Mouse (Mus musculus) adrenal gland, adult 10 weeks (tissue): ENCODE measurements around the gene Rab6b. TPM values are rescaled to one million over a fixed set of nuclear protein-coding genes. Genes with fewer than 3 reads are reported as not detected.

Experiments
- polyA plus RNA-seq: library from polyadenylated mRNA; stranded (reverse); fragments of 350-450 nt; fragmentation: Illumina TruSeq; extraction: RNeasy Lipid Tissue Mini Kit (QIAGEN cat#74804); gene quantifications from one replicate; pipeline ENCODE4 v1.2.3, GENCODE M21; 2014; ENCODE audit warnings: low read depth, low replicate concordance

The Rab6b gene
- 10.6 TPM for polyA plus RNA-seq

DNA sequence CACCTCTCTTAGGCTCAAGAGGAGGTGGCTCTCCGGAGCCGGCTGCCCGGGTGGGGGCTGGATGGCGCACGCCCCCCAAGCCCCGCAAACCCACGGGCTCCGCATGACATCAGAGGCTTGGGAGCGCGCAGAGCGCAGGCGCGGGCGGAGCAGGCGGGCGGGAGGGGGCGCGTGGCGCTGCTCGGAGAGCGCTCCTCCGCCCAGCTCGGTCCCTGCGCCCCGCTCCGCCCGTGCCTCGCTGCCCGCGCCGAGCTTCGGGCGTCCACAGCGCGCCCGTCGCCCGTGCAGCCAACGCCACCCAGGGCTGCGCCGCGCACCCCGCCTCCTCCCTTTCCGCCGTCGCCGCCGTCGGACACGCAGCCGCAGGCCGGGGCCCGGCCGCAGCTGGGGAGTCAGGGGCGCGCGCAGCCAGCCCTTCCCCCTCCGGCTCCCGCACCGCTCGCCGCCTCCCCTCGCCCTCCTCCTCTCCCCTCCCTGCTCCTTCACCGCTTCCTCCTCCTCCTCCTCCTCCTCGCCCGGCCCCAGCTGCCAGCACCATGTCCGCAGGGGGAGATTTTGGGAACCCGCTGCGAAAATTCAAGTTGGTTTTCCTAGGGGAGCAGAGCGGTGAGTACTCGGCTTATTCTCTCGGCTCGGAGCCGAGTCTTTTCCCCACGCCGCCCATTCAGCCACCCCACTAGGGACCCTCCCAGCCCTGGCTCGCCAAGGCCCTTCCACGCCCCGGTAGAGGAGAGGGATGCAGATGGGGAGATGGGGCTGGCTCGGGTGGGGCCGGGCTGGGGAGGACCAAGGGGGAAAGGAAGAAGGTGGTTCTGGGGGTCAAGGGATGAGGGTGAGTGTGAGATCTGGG lies at the start of gene Rab6b:
TSS of gene Rab6b (plus strand) at position 167 of the 850 bp plus-strand sequence.

DNA sequence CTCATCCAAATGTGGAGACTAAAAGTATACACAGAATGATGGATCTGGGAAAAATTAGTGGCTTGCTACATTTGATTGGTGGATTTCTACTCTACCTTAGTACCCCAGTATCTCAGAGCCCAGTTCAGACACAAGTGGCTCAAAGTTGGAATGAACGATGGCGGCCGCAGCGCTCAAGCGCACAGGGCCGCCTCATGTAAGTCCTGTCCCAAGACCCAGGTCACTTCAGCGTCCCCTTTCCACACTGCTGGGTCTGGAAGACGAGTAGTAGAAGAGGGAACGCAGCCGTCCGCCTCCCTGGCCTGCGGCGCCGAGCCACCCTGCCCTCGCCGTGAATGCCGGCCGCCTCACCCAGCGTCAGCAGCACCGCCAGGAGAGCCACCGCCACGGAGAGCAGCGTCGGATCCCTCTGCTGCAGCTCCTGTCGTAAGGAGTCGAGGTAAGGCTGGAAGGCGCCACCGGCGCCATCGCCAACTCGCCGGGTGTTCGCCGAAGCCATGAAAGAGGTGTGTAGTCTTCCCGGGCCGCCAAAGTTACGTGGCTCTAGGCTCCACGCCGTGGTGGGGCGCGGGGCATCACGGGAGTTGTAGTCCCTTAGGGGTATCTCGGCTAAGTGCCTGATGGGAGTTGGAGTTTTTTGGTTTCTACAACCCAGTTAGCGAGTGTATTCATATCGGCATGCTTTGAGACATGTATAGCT lies 90.1 kb downstream of the Rab6b start, which contains the start of gene Srprb:
TSS of gene Srprb (minus strand) at position 577 of the 700 bp plus-strand sequence.

DNA sequence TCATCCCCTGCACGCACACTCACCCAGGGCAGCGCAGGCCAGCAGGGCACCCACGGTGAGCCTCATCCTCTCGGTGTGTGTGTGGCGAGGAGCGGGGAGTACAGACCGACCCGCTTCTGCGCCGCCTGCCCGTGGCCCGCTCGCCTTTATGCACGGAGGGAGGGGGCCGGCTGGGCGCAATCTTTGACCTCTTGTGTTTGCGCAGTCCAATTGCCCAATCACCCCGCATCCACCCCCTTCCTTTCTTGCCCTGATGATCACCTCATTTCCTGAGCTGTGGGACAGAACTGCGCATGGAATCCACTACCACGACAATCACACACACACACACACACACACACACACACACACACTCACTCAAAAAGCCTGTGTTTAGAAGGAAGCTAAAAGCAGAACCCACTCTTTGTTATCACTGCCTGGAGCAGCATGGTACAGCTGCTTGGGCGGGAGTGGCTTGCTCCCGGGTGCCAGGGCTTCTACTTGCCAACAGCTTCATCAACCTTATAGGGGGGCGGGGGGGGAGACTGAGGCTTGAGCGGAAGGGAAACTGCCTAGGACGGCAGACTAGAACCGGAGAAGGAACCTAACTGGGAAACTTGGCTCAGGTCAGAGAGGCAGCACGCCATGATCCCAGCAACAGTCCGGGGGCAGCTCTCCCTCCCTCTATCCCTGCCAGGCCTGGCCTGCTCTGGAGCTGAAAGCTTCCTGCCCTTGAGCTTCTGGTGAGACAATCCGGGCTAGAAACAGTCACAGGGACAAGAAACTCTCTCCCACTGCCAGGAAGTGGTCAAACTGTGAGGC lies 118.8 kb downstream of the Rab6b start, which contains the start of the genes Gm20425 and Trf:
TSS of gene Gm20425 (minus strand) at position 157 of the 801 bp plus-strand sequence.
TSS of gene Trf (minus strand) at position 294 of the 801 bp plus-strand sequence.

Other genes with a start within 250 kb of the Rab6b start
- gene Slco2a1, start 123.1 kb upstream of the Rab6b start, polyA plus RNA-seq = 0.93 TPM
- gene Srprb, start 90.3 kb downstream of the Rab6b start, polyA plus RNA-seq = 15.9 TPM
- gene Gm20425, start 118.5 kb downstream of the Rab6b start, polyA plus RNA-seq = 4.7 TPM
- gene Trf, start 118.7 kb downstream of the Rab6b start, polyA plus RNA-seq = 255 TPM
- not detected for gene 1300017J02Rik, start 193.3 kb downstream of the Rab6b start, polyA plus RNA-seq
- gene Topbp1, start 193.4 kb downstream of the Rab6b start, polyA plus RNA-seq = 39.8 TPM